7 mouse cellular contexts compared by ENCODE assay signal in the genomic region with DNA sequence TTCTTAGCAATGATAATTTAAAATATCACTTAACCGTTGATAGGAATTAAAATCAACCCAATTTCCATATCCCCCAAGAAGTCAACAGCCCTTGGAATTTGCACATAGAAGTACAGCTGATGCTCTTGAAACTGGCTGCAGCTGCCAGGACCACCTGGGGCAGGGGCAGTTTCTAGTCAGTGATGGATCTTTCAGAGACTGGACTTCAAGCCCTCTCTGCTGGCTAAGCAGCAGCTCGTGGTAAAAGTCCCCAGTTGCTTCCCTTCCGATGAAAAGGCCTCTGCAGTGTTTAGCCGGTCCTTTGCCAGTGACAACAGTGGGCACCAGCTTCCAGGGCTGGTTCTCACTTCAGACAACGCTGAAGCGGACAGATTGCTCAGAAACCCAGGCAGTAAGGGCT.
"Had no signal": no experiment of that assay in that cellular context is flagged by ENCODE, and none has a peak within 500 bp of the region (broad histone marks: within the 10 kb centered on the region; RNA-seq: fewer than 3 reads in every experiment).

No protein-coding gene starts in this region.

- H3K9me3 ChIP-seq: limb, embryonic 13.5 days had no signal

- H3K4me3 ChIP-seq: limb, embryonic 13.5 days had no signal

- H3K27ac ChIP-seq: limb, embryonic 13.5 days; liver, embryonic 14.5 days had no signal

- H3K9ac ChIP-seq: limb, embryonic 13.5 days; liver, embryonic 14.5 days had no signal

- H3K36me3 ChIP-seq: limb, embryonic 13.5 days had no signal

- DNase-seq: kidney, adult 18-20 months; lung, adult 18-20 months; midbrain, embryonic 14.5 days; right cerebral cortex, postnatal 14 days; thymus, postnatal 36 days had no signal

- H3K27me3 ChIP-seq: limb, embryonic 13.5 days had no signal

- H3K4me2 ChIP-seq: limb, embryonic 13.5 days had no signal
